Mouse (Mus musculus) left cerebral cortex, postnatal 14 days (tissue): ENCODE results near the gene Anxa3. TPM values are rescaled to one million over a fixed set of nuclear protein-coding genes. Genes with fewer than 3 reads are reported as not detected.

Source experiments
- total RNA-seq, 2 experiments: library from RNA; stranded (reverse); gene quantifications; 2 replicates each; pipeline ENCODE4 v1.2.3; 2021

The Anxa3 gene
- total RNA-seq, 2 experiments from 2014 or later: 17.8 to 20.5 TPM

Other genes with a start within 250 kb of the Anxa3 start
- gene Bmp2k, start 204.3 kb downstream of the Anxa3 start, total RNA-seq: 10 to 100 TPM; 12.8 to 13.5 TPM